Mouse (Mus musculus) kidney, postnatal 0 days (tissue): ENCODE measurements around the gene Snhg11. TPM values are rescaled to one million over a fixed set of nuclear protein-coding genes. Genes with fewer than 3 reads are reported as not detected.

Experiments used
- ATAC-seq: fragments of 200-750 bp; cut with Nextera tagmentation; replicated peaks from 2 replicates; pipeline ENCODE4 v1.8.0; 2017; ENCODE audit warnings: low read depth, moderate number of reproducible peaks, moderate TSS enrichment, moderate library complexity; ENCODE audit not compliant: low FRiP score
- DNase-seq: peaks from one replicate; pipeline ENCODE4 v3.0.0-alpha.2; 2016; ENCODE audit warnings: low spot score
- H3K27ac ChIP-seq: fragments of 300-500 bp; sonication (generic); 2 replicates; pipeline ENCODE4 v1.5.1; 2014; ENCODE audit warnings: mild to moderate bottlenecking
- H3K27me3 ChIP-seq: fragments of 300-500 bp; sonication (generic); 2 replicates; pipeline ENCODE4 v1.6.1; 2014; ENCODE audit warnings: low read length, mixed read lengths; ENCODE audit not compliant: insufficient read depth
- H3K36me3 ChIP-seq: fragments of 300-500 bp; sonication (generic); 2 replicates; pipeline ENCODE4 v1.6.1; 2014; ENCODE audit warnings: low read length, mixed read lengths; ENCODE audit not compliant: insufficient read depth
- H3K4me1 ChIP-seq: fragments of 300-500 bp; sonication (generic); replicated peaks from 2 replicates; pipeline ENCODE4 v1.6.1; 2014; ENCODE audit warnings: antibody characterized with exemption, low read length, mixed read lengths; ENCODE audit not compliant: insufficient read depth
- H3K4me2 ChIP-seq: fragments of 300-500 bp; sonication (generic); 2 replicates; pipeline ENCODE4 v1.6.1; 2014; ENCODE audit warnings: mild to moderate bottlenecking, low read length, moderate library complexity, mixed read lengths
- H3K4me3 ChIP-seq: fragments of 300-500 bp; sonication (generic); replicated peaks from 2 replicates; pipeline ENCODE4 v1.5.1; 2014; ENCODE audit warnings: low read depth, low read length
- H3K9ac ChIP-seq: fragments of 300-500 bp; sonication (generic); 2 replicates; pipeline ENCODE4 v1.6.1; 2014; ENCODE audit warnings: low read depth, low read length
- H3K9me3 ChIP-seq: fragments of 300-500 bp; sonication (generic); replicated peaks from 2 replicates; pipeline ENCODE4 v1.6.1; 2016; ENCODE audit warnings: low read length, inconsistent platforms, mixed read lengths
- CTCF ChIP-seq: IDR thresholded peaks from 2 replicates; pipeline ENCODE4 v1.5.1; 2016; ENCODE audit warnings: antibody characterized with exemption, low read depth, mild to moderate bottlenecking, moderate library complexity
- WGBS: fragments of 180-500 bp; shearing (Covaris S2); extraction: QIAGEN DNeasy Blood & Tissue Kit; methylation state at CpG from one replicate; pipeline ENCODE4 v1.1.7; 2014; 5-methylcytosine and 5-hydroxymethylcytosine counted together
- polyA plus RNA-seq: library from polyadenylated mRNA; unstranded; fragments of >200 nt; fragmentation: Nextera tagmentation; extraction: Ambion mirVana; gene quantifications from 2 replicates; pipeline ENCODE4 v1.2.1, GENCODE M21; 2015

The Snhg11 gene
- polyA plus RNA-seq, 1 experiment from 2014 or later, result 2.9 TPM

DNA sequence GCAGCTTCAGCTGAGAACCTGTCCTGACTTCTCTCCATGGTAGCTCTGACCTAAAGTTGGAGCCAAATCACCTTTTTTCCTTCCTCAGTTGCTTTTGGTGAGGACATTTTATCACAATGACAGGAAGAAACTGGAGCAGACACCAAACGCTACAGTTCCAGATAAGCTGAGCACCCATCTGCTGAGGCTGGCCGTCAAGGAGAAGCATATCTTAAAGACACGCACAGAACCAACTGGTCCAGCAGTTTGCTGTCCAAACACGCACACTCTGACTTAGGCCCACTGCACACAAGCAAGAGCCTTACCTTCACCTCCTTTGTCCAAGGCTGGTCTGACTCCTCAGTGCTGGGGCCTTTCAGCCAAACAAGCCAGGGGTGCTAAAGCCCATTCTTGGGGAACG is 7.8 kb upstream of the Snhg11 start:
- ATAC-seq, result no peak
- WGBS, result 84% methylated on average over 5 of the region's 5 CpGs

DNA sequence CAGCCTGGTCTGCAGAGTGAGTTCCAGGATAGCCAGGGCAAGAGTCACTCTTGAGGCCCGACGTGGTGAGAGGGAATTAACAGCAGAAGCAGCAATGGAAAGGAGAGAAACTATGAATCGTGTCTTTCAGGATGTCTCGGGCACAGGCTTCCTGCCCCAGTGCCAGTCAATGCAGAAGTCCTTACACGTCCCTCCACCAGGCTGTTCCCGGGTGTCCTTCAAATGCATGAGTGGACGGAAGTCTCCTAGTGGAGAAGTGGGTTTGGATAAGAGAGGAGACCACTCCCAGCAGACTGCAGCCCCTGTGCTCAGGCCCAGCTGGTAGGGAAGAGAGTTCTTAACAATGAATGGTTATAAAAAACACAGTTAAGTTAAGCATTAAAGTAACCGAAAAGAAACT is 7.1 kb upstream of the Snhg11 start:
- no peak overlapping the region for H3K27ac ChIP-seq
- no peak for ATAC-seq

More for the DNA sequence above, 7.8 kb upstream of the Snhg11 start:
- H3K9ac ChIP-seq, result no peak overlapping the region
- no peaks in the 10 kb centered on the region for H3K9me3 ChIP-seq
- H3K36me3 ChIP-seq, result no peaks in the 10 kb centered on the region
- H3K4me1 ChIP-seq, result no peaks in the 10 kb centered on the region
- H3K27me3 ChIP-seq, result no peaks in the 10 kb centered on the region
- no peak for TF ChIP-seq CTCF
- H3K4me3 ChIP-seq, result no peak overlapping the region
- DNase-seq, result no peak
- no peak overlapping the region for H3K27ac ChIP-seq
- no peak overlapping the region for H3K4me2 ChIP-seq

DNA sequence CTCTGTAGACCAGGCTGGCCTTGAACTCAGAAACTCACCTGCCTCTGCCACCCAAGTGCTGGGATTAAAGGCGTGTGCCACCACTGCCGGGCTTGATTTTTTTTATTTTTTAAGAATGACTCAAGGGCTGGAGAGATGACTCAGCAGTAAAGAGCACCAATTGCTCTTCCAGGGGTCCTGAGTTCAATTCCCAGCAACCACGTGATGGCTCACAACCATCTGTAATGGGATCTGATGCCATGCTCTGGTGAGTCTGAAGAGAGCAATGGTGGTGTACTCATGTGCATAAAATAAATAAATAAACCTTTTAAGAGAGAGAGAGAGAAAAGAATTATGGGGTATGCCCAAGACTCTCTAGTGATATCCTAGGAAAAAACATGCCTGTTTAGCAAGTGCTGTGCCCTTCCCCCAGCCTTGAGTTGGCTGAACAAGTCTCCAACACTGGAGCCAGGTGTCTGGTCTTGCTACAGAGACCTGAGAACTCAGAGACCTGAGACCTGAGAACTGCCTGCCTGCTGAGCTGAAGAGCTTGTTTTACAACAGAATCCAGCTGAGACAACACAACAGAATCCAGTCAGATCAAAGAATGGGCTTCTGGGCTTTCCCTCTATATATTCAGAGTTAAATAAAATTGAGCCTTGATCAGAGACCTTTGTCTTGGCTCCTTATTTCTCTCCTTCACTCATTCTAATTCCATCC is 5.8 kb upstream of the Snhg11 start:
- 71% methylated on average over 3 of the region's 3 CpGs for WGBS
- no peaks in the 10 kb centered on the region for H3K27me3 ChIP-seq
- H3K9me3 ChIP-seq, result no peaks in the 10 kb centered on the region
- no peak for ATAC-seq
- TF ChIP-seq CTCF, result no peak
- no peak overlapping the region for H3K27ac ChIP-seq
- DNase-seq, result no peak
- H3K4me3 ChIP-seq, result no peak overlapping the region
- H3K4me2 ChIP-seq, result no peak overlapping the region
- H3K9ac ChIP-seq, result no peak overlapping the region
- no peaks in the 10 kb centered on the region for H3K4me1 ChIP-seq
- H3K36me3 ChIP-seq, result no peaks in the 10 kb centered on the region

More for the DNA sequence above, 7.1 kb upstream of the Snhg11 start:
- Histone ChIP-seq H3K36me3 (no peaks in the 10 kb centered on the region), H3K4me1 (no peaks in the 10 kb centered on the region), H3K9me3 (no peaks in the 10 kb centered on the region), H3K4me3 (no peak overlapping the region), H3K9ac (no peak overlapping the region), H3K27me3 (no peaks in the 10 kb centered on the region), H3K4me2 (no peak overlapping the region)
- WGBS, result 91% methylated on average over 8 of the region's 8 CpGs
- DNase-seq, result no peak
- TF ChIP-seq CTCF, result no peak

DNA sequence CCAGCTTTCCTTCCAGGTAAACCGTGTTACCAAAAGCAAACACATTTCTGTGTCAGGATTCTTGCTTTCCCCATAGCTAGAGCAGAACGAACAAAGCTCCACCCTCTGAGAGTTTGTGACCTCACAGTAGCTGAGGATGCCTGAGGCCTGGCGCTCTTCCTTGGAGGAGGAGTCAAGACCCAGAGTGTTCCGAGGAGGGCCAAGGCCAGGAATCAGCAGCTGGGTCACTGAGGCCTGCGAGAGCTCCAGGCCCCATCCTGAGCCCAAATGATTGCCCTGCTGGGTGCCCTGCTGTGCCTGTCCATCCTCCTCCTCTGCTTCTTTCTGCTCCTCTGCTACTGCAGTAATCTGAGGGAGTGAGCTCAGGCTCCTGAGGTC is 5.3 kb upstream of the Snhg11 start:
- TF ChIP-seq CTCF, result no peak
- H3K4me2 ChIP-seq, result no peak overlapping the region
- H3K9me3 ChIP-seq, result no peaks in the 10 kb centered on the region
- DNase-seq (peak; percentile 63), ATAC-seq (no peak)
- no peaks in the 10 kb centered on the region for H3K36me3 ChIP-seq
- H3K27ac ChIP-seq, result no peak overlapping the region
- 20% methylated on average over 5 of the region's 5 CpGs for WGBS
- peaks cover under 1% of the 10 kb centered on the region for H3K27me3 ChIP-seq
- H3K4me3 ChIP-seq, result no peak overlapping the region
- no peak overlapping the region for H3K9ac ChIP-seq
- H3K4me1 ChIP-seq, result peaks cover 2% of the 10 kb centered on the region; the same call in 1 of the 2 replicates

- Histone ChIP-seq H3K4me1 (peaks cover 5% of the 10 kb centered on the region; the same call in 1 of the 2 replicates), H3K4me2 (no peak overlapping the region), H3K9ac (no peak overlapping the region), H3K4me3 (no peak overlapping the region), H3K36me3 (no peaks in the 10 kb centered on the region), H3K9me3 (no peaks in the 10 kb centered on the region), H3K27me3 (peaks cover 15% of the 10 kb centered on the region), H3K27ac (no peak overlapping the region)
- ATAC-seq, result peak; percentile 25; the same call in 1 of the 2 replicates
- DNase-seq, result no peak
- 68% methylated on average over 5 of the region's 5 CpGs for WGBS
- no peak for TF ChIP-seq CTCF
Observed at GRCm38 (mm10) chr2:158373061-158373460, 2.4 kb upstream of the Snhg11 start.

GRCm38 (mm10) chr2:158373516-158373915 is 1.9 kb upstream of the Snhg11 start:
- Histone ChIP-seq H3K27me3 (peaks cover 15% of the 10 kb centered on the region), H3K27ac (no peak overlapping the region), H3K36me3 (no peaks in the 10 kb centered on the region), H3K9me3 (no peaks in the 10 kb centered on the region), H3K4me2 (no peak overlapping the region), H3K4me1 (peaks cover 5% of the 10 kb centered on the region; the same call in 1 of the 2 replicates), H3K4me3 (no peak overlapping the region), H3K9ac (no peak overlapping the region)
- ATAC-seq (no peak), DNase-seq (no peak)
- WGBS, result 50% methylated on average over 7 of the region's 7 CpGs
- TF ChIP-seq CTCF, result no peak
